In the genomic region with DNA sequence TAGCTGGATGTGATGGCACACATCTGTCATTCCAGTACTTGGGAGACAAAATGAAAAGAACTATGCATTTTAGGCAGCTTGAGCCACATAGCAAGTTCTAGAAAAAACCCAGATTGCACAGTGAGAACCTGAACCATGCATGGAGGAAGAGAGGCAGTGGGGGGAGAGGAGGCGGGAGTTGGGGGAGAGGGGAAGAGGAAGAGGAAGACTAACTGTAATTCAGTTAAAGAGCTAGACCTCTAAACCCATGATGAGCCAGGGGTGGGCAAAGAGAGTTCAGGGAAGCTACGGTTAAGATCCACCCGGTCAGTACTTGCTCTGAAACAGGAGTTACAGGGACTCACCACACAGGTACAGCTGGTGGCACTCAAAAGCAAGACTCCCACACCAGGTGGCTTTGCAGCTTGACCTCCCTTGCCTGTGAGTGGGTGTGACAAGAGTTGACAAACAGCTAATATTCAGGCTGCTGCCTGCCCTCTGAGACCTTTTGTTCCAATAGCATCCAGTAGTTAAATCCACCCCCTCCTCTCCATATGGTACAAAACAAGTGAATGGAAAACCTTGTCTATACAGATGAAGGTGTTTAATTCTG, we compare ENCODE assay signal across 16 mouse cellular contexts.
A peak's percentile ranks its signal among the peaks of the same experiment; 100 is the strongest.
DNase-seq lines count a peak whose midpoint lies in the region; ATAC-seq lines count a peak whose summit lies in the region.
"Had no signal": no experiment of that assay in that cellular context is flagged by ENCODE, and none has a peak within 500 bp of the region (broad histone marks: within the 10 kb centered on the region; RNA-seq: fewer than 3 reads in every experiment).

No protein-coding gene starts in this region.

- no peak for DNase-seq in frontal cortex, postnatal 10 days (ENCODE audit: low spot score in 2 of 2)
- peak; percentile 15 for DNase-seq in kidney, postnatal 14 days
- no peak for DNase-seq in kidney, postnatal 10 days
- DNase-seq in thymus, postnatal 14 days: peak; percentile 5
- DNase-seq in thymus, postnatal 36 days: no peak
- DNase-seq in telencephalon, adult 2 months (ENCODE audit: low read depth, low spot score): peak; percentile 11
- no peak for DNase-seq in layer of hippocampus, postnatal 36 days
- DNase-seq: adrenal gland, postnatal 10 days; cerebellum, adult 11 months; cerebellum, postnatal 10 days; heart, adult 11 months; lung, postnatal 10 days; thymus, adult 2 months had no signal

- peak; percentile 24 for ATAC-seq in frontal cortex, adult (ENCODE audit: low TSS enrichment)
- ATAC-seq: forebrain, embryonic 15.5 days; intestine, embryonic 15.5 days had no signal

Comparison
In these comparisons a context has a peak if more than half of its experiments do, and no peak if none do; other contexts are left out.
1. DNase-seq: peak in kidney, postnatal 14 days (single experiment), thymus, postnatal 14 days (single experiment) and telencephalon, adult 2 months (single experiment); none in frontal cortex, postnatal 10 days (0 of 2), kidney, postnatal 10 days (single experiment), thymus, postnatal 36 days (0 of 2) and layer of hippocampus, postnatal 36 days (0 of 2).